Mouse (Mus musculus): ENCODE measurements around the gene Hras.

- TF ChIP-seq POLR2A (IDR thresholded peaks at IDR 0.05; ENCODE audit: low read depth, low read length): no peak
- no peak for TF ChIP-seq CTCF (IDR thresholded peaks at IDR 0.05; ENCODE audit: extremely low read depth, insufficient read depth, insufficient read length, insufficient replicate concordance)
These were observed 37.3 kb upstream of the Hras start for GRCm38 (mm10) chr7:141231111-141231510.
